Mouse (Mus musculus) neural tube, embryonic 15.5 days (tissue): ENCODE measurements at regions not wholly inside any gene's neighbourhood (a gene's known extent, or its start where the extent isn't known, plus 50 kb on each side); places are given as distances from the start of the nearest gene placed in this dataset.

Experiments
- ATAC-seq: fragments of 200-750 bp; cut with Nextera tagmentation; 2 replicates; pipeline ENCODE4 v1.8.0; 2017; ENCODE audit warnings: mild to moderate bottlenecking, moderate TSS enrichment, moderate library complexity; ENCODE audit not compliant: low FRiP score
- H3K27ac ChIP-seq: fragments of 300-500 bp; sonication (generic); replicated peaks from 2 replicates; pipeline ENCODE4 v1.5.1; 2015; ENCODE audit warnings: mild to moderate bottlenecking, inconsistent platforms
- H3K27me3 ChIP-seq: fragments of 300-500 bp; sonication (generic); replicated peaks from 2 replicates; pipeline ENCODE4 v1.6.1; 2015; ENCODE audit warnings: inconsistent platforms
- H3K36me3 ChIP-seq: fragments of 300-500 bp; sonication (generic); 2 replicates; pipeline ENCODE4 v1.6.1; 2015; ENCODE audit warnings: inconsistent platforms
- H3K4me1 ChIP-seq: fragments of 300-500 bp; sonication (generic); 2 replicates; pipeline ENCODE4 v1.6.1; 2015; ENCODE audit warnings: inconsistent platforms
- H3K4me2 ChIP-seq: fragments of 300-500 bp; sonication (generic); 2 replicates; pipeline ENCODE4 v1.6.1; 2015; ENCODE audit warnings: inconsistent platforms, mild to moderate bottlenecking, moderate library complexity
- H3K4me3 ChIP-seq: fragments of 300-500 bp; sonication (generic); replicated peaks from 2 replicates; pipeline ENCODE4 v1.5.1; 2015; ENCODE audit warnings: mild to moderate bottlenecking, inconsistent platforms
- H3K9ac ChIP-seq: fragments of 300-500 bp; sonication (generic); replicated peaks from 2 replicates; pipeline ENCODE4 v1.6.1; 2015; ENCODE audit warnings: mild to moderate bottlenecking, inconsistent platforms
- H3K9me3 ChIP-seq: fragments of 300-500 bp; sonication (generic); replicated peaks from 2 replicates; pipeline ENCODE4 v1.6.1; 2016; ENCODE audit warnings: inconsistent platforms
- WGBS: fragments of 180-500 bp; shearing (Covaris S2); methylation state at CpG from one replicate; pipeline ENCODE4 v1.1.7; 2015; ENCODE audit warnings: mixed read lengths; 5-methylcytosine and 5-hydroxymethylcytosine counted together

DNA sequence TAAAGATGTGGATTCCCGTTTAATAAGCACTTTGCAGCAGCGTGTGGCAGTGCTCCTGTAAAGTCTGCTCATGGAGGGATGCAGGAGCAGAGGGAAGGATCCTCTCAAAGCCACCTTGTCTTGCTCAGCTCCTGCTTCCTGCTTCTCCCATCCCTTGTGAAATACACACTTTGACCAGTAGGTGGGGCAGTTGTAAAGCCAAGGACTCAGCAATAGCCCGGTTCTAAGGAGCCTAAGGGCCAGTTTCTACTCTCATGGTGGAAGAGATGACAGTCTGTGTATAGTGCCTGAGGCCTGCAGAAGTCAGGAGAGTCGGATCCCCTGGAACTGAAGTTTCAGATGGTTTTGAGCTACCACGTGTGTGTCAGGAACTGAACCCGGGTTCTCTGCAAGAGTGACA lies 272.0 kb downstream of the Drd1 start:
- WGBS: 23% methylated on average over 6 of the region's 6 CpGs
- Histone ChIP-seq H3K4me1 (no peaks in the 10 kb centered on the region), H3K4me3 (no peak overlapping the region), H3K9ac (no peak overlapping the region), H3K27ac (no peak overlapping the region), H3K4me2 (no peak overlapping the region), H3K36me3 (no peaks in the 10 kb centered on the region), H3K9me3 (no peaks in the 10 kb centered on the region), H3K27me3 (peaks cover 4% of the 10 kb centered on the region; the same call in 1 of the 2 replicates)
- peak; percentile 68 for ATAC-seq

DNA sequence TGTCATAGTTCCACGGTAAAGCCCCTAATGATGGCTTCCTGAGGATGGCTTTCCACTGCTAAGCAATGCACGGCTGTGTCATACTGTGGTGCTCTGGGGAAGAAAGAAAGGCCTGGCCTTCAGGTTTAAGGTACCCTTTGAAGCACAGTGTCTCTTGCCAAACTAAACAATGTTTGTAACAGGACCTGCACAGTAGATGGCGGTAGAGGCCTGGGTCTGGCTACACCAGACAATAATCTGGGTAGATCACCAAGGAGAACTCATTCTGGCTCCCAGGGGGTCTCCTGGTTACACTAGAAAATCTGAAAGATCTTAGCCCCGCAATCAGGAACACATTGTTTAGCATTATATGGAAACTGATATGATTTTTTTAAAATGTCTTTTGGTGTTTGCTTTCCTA lies 276.4 kb downstream of the Drd1 start:
- Histone ChIP-seq H3K27me3 (peaks cover 4% of the 10 kb centered on the region; the same call in 1 of the 2 replicates), H3K9me3 (no peaks in the 10 kb centered on the region), H3K4me1 (no peaks in the 10 kb centered on the region), H3K9ac (no peak overlapping the region), H3K4me3 (no peak overlapping the region), H3K36me3 (no peaks in the 10 kb centered on the region), H3K4me2 (no peak overlapping the region), H3K27ac (no peak overlapping the region)
- 35% methylated on average over 4 of the region's 4 CpGs for WGBS
- ATAC-seq: no peak

DNA sequence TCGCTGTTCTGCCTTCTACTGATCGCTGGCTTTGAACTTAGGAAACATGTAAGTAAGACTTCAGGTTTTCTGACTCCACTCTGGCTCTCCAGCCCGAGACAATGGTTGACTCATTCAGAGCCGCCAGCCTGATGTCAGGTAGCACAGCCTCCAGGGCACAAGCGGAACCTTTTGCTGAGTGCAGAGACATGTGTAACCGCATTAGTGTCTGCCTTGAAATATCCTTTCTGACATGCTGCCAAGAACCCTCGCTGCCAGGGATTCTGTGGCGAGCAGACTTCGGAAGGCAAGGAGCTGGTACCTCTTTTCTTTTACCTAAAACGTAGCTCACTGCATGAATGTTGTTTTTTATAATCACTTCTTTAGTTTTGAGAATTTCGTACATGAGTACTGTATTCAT lies 279.1 kb downstream of the Drd1 start:
- Histone ChIP-seq H3K9ac (no peak overlapping the region), H3K4me2 (no peak overlapping the region), H3K4me3 (no peak overlapping the region), H3K9me3 (no peaks in the 10 kb centered on the region), H3K27me3 (no peaks in the 10 kb centered on the region), H3K27ac (no peak overlapping the region), H3K36me3 (no peaks in the 10 kb centered on the region), H3K4me1 (no peaks in the 10 kb centered on the region)
- ATAC-seq: no peak
- WGBS: 77% methylated on average over 11 of the region's 11 CpGs

DNA sequence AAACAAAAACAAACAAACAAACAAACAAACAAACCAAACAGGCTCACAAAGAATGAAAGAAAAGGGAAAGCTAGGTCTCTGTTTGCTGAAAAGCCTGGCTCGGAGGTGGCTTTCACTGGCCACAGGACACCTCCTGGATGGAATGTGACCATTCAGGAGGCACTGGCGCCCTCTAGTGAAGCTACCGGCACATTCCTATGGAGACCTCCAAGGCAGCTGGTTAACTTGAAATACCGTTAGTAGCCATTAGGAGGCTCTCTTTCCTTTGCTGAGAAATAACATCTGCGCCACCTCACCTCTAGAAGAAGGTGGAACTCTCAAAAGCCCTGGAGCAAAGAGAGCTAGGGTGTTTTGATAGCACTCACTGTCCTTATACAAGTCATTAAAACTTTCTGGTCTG lies 279.8 kb downstream of the Drd1 start:
- no peak for ATAC-seq
- WGBS: 44% methylated on average over 5 of the region's 5 CpGs
- no peak overlapping the region for H3K4me3 ChIP-seq
- H3K9me3 ChIP-seq: no peaks in the 10 kb centered on the region
- no peaks in the 10 kb centered on the region for H3K4me1 ChIP-seq
- no peak overlapping the region for H3K9ac ChIP-seq
- H3K27me3 ChIP-seq: no peaks in the 10 kb centered on the region
- H3K4me2 ChIP-seq: no peak overlapping the region
- H3K36me3 ChIP-seq: no peaks in the 10 kb centered on the region
- no peak overlapping the region for H3K27ac ChIP-seq

DNA sequence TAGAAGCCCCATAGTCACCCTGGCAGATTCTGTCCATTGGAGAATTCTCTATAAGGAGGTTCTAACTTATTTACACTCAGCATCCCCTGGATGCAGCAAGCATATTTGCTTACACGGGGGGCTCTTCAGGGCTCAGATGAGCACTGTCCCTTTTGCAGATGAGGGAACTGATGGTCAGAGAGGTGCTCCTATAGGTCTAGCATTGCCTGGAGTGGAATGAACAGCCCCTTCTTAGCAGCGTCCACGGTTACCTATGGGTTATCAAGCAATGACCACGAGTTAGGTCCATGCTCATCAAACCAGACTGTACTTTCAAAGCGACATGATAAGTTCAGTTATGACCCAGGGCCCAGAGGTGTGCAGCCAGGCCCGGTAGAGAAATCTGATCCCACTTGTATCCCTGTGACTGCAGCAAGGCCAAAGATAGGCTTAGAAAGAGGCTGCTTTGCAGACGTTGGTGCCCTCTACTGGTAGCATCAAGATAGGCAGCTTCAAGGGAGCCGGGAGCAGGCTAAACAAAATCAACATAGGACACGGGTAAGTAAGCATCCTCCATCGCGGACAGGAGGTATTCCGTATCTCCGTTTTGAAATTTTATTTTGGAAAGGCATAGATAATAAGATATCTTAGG lies 290.8 kb downstream of the Drd1 start:
- H3K36me3 ChIP-seq: no peaks in the 10 kb centered on the region

DNA sequence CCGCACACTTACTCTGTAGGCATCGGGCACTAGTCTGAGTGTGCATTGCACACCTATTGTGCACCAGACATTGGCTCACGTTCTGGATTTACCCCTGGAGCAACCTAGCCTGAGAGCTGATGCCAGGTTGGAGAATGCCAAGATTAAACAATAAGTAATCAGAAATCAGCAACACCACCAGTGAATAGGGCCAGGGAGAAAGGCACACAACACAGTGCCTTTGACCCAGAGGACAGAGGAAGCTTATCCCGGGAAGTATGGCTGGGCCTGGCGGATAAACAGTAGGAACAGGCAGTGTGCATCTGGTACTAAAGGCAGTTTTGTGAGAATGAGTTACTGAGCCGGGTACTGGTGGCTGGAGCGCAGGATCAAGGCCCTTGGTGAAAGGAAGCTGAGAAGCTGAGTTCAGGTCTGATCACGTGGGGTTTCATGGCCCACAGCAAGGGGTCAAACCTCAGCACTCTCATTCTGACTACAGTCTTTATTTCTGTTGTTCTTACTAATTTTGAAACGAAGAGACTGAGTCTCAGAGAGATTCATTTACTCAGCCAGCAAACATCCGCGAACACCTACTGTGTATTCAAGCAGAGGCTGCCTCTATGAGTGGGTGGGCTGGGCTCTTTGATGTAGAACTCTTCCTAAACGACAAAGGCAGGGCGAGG lies 284.8 kb upstream of the Msx2 start:
- H3K9ac ChIP-seq: no peak overlapping the region
- H3K36me3 ChIP-seq: no peaks in the 10 kb centered on the region
- no peak overlapping the region for H3K27ac ChIP-seq
- 71% methylated on average over 13 of the region's 13 CpGs for WGBS
- no peak for ATAC-seq
- no peaks in the 10 kb centered on the region; the same call in 1 of the 2 replicates for H3K4me1 ChIP-seq
- no peak overlapping the region for H3K4me2 ChIP-seq
- H3K9me3 ChIP-seq: no peaks in the 10 kb centered on the region
- no peak overlapping the region for H3K4me3 ChIP-seq
- H3K27me3 ChIP-seq: no peaks in the 10 kb centered on the region

More for the DNA sequence above, 290.8 kb downstream of the Drd1 start:
- peak; percentile 77 for ATAC-seq
- no peaks in the 10 kb centered on the region for H3K9me3 ChIP-seq
- no peak overlapping the region for H3K9ac ChIP-seq
- no peak overlapping the region for H3K4me2 ChIP-seq
- WGBS: 30% methylated on average over 13 of the region's 13 CpGs
- H3K27ac ChIP-seq: no peak overlapping the region
- H3K4me1 ChIP-seq: no peaks in the 10 kb centered on the region
- H3K4me3 ChIP-seq: no peak overlapping the region
- peaks cover 3% of the 10 kb centered on the region; the same call in 1 of the 2 replicates for H3K27me3 ChIP-seq

DNA sequence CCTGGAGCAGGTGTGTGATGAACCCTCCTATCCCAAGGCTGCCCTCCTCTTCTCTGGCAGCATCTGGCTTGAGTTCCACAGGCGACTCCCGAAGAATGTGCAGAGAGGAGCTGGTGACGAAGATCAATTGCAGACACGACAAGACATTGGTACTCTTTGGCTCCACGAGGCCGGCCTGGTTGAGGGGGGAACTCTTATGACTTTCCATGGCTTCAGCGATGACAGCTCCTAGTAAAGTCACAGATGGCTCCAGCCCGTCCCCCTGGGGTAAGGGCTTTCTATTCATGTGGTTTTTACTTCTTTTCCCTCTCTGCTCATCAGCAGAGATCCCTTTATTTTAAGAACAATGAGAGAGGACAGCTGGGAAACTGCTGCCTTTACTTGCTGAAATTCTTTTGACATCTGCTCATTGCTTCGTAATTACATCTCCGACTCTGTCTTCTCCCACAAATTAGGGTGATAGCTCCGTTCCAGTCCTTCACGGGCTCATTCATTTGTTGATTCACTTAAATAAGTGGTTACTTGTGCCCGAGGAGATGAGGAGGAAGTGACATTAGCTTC lies 284.2 kb upstream of the Msx2 start:
- no peak overlapping the region for H3K4me3 ChIP-seq
- no peaks in the 10 kb centered on the region for H3K9me3 ChIP-seq
- no peak overlapping the region for H3K9ac ChIP-seq
- 40% methylated on average over 13 of the region's 13 CpGs for WGBS
- H3K27ac ChIP-seq: no peak overlapping the region
- H3K27me3 ChIP-seq: no peaks in the 10 kb centered on the region
- H3K36me3 ChIP-seq: no peaks in the 10 kb centered on the region
- H3K4me2 ChIP-seq: no peak overlapping the region
- H3K4me1 ChIP-seq: no peaks in the 10 kb centered on the region; the same call in 1 of the 2 replicates
- no peak for ATAC-seq

DNA sequence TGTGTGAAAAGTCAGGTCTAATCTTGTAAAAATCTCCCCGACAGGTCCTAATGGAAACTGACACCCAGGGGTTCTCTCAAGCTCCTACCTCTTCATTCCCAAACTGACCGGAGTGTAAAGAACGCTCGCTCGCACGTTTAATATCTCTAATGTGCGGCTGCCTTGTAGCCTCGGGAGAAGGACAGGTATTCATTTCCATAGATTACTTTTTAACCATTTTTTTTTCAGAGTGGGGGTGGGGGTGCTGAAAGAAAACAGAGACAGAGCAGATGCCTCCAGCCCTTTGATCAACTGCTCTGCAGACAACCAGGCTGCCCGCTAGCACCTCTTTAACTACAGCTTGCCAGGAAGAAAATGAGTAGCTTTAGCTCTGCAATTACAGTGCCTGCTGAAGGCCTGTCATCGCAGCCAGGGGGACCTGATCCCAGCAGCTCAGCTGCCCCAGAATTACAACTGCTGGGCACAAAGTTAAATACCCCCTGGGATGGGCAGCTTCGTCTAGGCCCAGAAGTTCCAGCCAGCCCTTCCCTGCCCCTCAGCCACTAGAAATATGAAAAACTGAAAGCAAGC lies 282.3 kb upstream of the Msx2 start:
- no peaks in the 10 kb centered on the region; the same call in 1 of the 2 replicates for H3K4me1 ChIP-seq
- no peak overlapping the region for H3K4me2 ChIP-seq
- H3K9me3 ChIP-seq: no peaks in the 10 kb centered on the region
- WGBS: 70% methylated on average over 11 of the region's 11 CpGs
- no peaks in the 10 kb centered on the region for H3K27me3 ChIP-seq
- ATAC-seq: no peak
- no peak overlapping the region for H3K27ac ChIP-seq
- H3K4me3 ChIP-seq: no peak overlapping the region
- H3K9ac ChIP-seq: no peak overlapping the region
- no peaks in the 10 kb centered on the region for H3K36me3 ChIP-seq

DNA sequence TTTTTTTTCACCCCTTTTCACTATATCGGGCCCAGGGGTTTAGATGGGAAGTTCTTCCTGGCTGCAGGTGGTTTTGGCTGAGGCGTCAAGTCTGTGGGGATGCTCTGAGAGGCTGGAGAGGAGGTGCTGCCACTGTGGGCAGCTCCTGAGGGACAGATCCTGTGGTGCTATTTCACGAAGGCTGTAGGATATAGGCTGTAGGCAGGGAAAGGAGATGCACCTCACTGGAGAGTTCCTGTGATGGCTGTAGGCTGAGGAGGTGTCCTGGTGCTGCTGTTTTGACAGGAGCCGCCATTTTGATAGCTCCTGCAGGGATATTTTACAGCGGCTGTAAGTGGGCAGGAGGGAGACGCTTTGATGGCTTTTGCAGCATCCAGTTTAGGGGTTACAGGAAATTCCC lies 280.2 kb upstream of the Msx2 start:
- no peaks in the 10 kb centered on the region for H3K36me3 ChIP-seq
- WGBS: 53% methylated on average over 6 of the region's 6 CpGs
- H3K27ac ChIP-seq: no peak overlapping the region
- H3K9ac ChIP-seq: no peak overlapping the region
- no peak overlapping the region for H3K4me2 ChIP-seq
- H3K4me3 ChIP-seq: no peak overlapping the region
- H3K27me3 ChIP-seq: no peaks in the 10 kb centered on the region
- no peaks in the 10 kb centered on the region for H3K9me3 ChIP-seq
- H3K4me1 ChIP-seq: no peaks in the 10 kb centered on the region; the same call in 1 of the 2 replicates
- ATAC-seq: no peak

DNA sequence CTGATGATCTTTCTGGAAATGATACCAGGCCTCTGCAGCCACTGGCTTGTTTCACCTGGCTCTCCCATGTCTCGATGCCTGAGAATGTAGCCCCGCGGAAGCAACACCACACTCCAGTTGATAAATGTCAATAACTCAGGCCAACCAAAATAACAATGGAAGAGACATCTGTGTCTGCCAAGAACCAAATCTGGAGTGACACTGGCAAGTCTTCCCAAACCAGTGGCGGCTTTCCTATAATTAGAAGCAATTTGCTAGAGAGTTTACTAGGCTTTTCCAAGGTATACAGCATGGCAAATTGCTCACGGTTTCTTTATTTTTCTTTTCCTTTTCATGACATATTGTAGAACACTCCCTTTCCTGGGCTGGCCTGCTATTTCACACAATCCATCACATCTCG lies 268.1 kb upstream of the Msx2 start:
- H3K27me3 ChIP-seq: no peaks in the 10 kb centered on the region
- H3K4me1 ChIP-seq: no peaks in the 10 kb centered on the region
- no peaks in the 10 kb centered on the region for H3K9me3 ChIP-seq
- ATAC-seq: no peak
- H3K4me3 ChIP-seq: no peak overlapping the region
- H3K9ac ChIP-seq: no peak overlapping the region
- 81% methylated on average over 6 of the region's 6 CpGs for WGBS
- no peak overlapping the region for H3K4me2 ChIP-seq
- H3K27ac ChIP-seq: no peak overlapping the region
- H3K36me3 ChIP-seq: no peaks in the 10 kb centered on the region

DNA sequence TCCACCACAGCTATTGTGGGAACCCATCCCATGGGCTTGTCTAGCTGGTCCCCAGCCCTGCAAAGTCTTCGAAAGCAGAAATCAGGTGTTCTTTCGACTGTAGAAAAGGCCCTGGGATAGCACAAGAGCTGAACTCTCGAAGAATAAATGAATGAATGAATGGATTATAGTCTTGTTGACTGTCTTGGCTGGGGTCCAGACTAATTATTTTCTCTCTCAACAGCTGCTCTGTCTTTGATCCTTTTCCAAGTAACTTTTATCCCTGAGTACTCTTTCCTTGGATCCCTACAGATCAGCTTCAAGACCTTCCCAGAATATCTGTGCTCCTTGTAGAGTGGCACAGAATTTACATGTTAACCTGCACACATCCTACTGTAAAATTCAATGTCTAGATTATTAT lies 266.3 kb upstream of the Msx2 start:
- H3K27me3 ChIP-seq: no peaks in the 10 kb centered on the region
- 52% methylated on average over 3 of the region's 3 CpGs for WGBS
- H3K4me3 ChIP-seq: no peak overlapping the region

DNA sequence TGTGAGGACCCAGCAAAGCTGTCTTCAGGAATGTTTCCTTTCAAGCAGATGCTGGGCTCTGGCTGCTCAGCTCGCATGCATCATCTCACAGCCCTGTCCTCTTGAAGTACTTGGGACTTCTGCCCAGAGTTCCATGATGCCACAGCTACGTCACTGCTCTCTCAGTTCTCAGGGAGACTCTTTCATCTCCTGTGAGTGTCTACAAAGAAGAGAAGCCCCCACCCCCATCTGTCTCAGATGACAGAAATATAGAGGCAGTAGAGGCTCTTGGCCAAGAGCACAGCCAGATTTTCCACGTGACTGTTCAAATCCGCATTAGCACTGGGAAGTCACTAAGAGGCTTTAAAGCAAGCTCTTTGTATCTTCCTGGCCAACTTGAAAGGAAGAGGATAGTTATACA lies 262.1 kb upstream of the Msx2 start:
- no peaks in the 10 kb centered on the region for H3K36me3 ChIP-seq
- no peak overlapping the region for H3K4me3 ChIP-seq
- H3K27me3 ChIP-seq: no peaks in the 10 kb centered on the region; the same call in 1 of the 2 replicates
- H3K27ac ChIP-seq: no peak overlapping the region
- ATAC-seq: no peak
- no peaks in the 10 kb centered on the region for H3K4me1 ChIP-seq
- H3K9me3 ChIP-seq: no peaks in the 10 kb centered on the region
- no peak overlapping the region for H3K4me2 ChIP-seq
- 62% methylated on average over 4 of the region's 4 CpGs for WGBS
- H3K9ac ChIP-seq: no peak overlapping the region

More for the DNA sequence above, 266.3 kb upstream of the Msx2 start:
- H3K4me1 ChIP-seq: no peaks in the 10 kb centered on the region
- H3K27ac ChIP-seq: no peak overlapping the region
- no peak overlapping the region for H3K4me2 ChIP-seq
- H3K9ac ChIP-seq: no peak overlapping the region
- H3K36me3 ChIP-seq: no peaks in the 10 kb centered on the region
- no peaks in the 10 kb centered on the region for H3K9me3 ChIP-seq
- ATAC-seq: no peak
